Mouse (Mus musculus) heart, adult 2 months (tissue): ENCODE data around the gene Pvalb. TPM values are rescaled to one million over a fixed set of nuclear protein-coding genes. Genes with fewer than 3 reads are reported as not detected.

Experiments
- DNase-seq, 2 experiments: peaks; one replicate each; pipeline ENCODE4 v3.0.0; 2021
- H3K27ac ChIP-seq: fragments of 200-600 bp; 2 replicates; pipeline ENCODE4 v1.8.1; 2022
- H3K27me3 ChIP-seq: fragments of 200-500 bp; 2 replicates; pipeline ENCODE4 v1.6.1; 2012; ENCODE audit warnings: mild to moderate bottlenecking, low read length, inconsistent platforms, mixed read lengths; ENCODE audit not compliant: control insufficient read depth, insufficient read depth
- H3K36me3 ChIP-seq: fragments of 200-500 bp; 2 replicates; pipeline ENCODE4 v1.6.1; 2012; ENCODE audit warnings: low read length, inconsistent platforms; ENCODE audit not compliant: control insufficient read depth, insufficient read depth
- H3K4me1 ChIP-seq: fragments of 200-500 bp; 2 replicates; pipeline ENCODE4 v1.6.1; 2011; ENCODE audit warnings: low read length; ENCODE audit not compliant: control insufficient read depth, insufficient read depth
- H3K4me3 ChIP-seq: fragments of 200-600 bp; 2 replicates; pipeline ENCODE4 v1.8.1; 2022
- H3K79me2 ChIP-seq: fragments of 200-500 bp; replicated peaks from 2 replicates; pipeline ENCODE4 v1.6.1; 2012; ENCODE audit warnings: mild to moderate bottlenecking, inconsistent platforms, low read length, moderate library complexity, mixed read lengths; ENCODE audit not compliant: control insufficient read depth, insufficient read depth
- H3K9ac ChIP-seq: fragments of 200-500 bp; 2 replicates; pipeline ENCODE4 v1.6.1; 2012; ENCODE audit warnings: low read depth, mild to moderate bottlenecking, control low read depth, inconsistent platforms, low read length, mixed read lengths
- CTCF ChIP-seq: fragments of 200-600 bp; IDR thresholded peaks from 2 replicates; pipeline ENCODE4 v1.8.1; 2022; ENCODE audit warnings: antibody characterized with exemption, mild to moderate bottlenecking, moderate library complexity
- EP300 ChIP-seq: fragments of 200-500 bp; IDR thresholded peaks from 2 replicates; pipeline ENCODE4 v1.6.1; 2011; ENCODE audit warnings: low read depth, low read length, control low read depth; ENCODE audit not compliant: insufficient read depth
- POLR2A ChIP-seq: fragments of 200-500 bp; IDR thresholded peaks from 2 replicates; pipeline ENCODE4 v1.6.1; 2011; ENCODE audit warnings: mild to moderate bottlenecking, low read depth, low read length, control low read depth; ENCODE audit not compliant: insufficient read depth
- WGBS: fragments of 180-500 bp; shearing (Covaris S2); methylation state at CpG from one replicate; pipeline ENCODE4 v1.1.7; 2018; 5-methylcytosine and 5-hydroxymethylcytosine counted together
- intact Hi-C: fragments of 180-260 bp; cut with DNase I; formaldehyde crosslinking; loops from one replicate; pipeline ENCODE4 v1.15.1; 2025
- polyA plus RNA-seq: library from polyadenylated mRNA; depleted of rRNA; stranded (reverse); fragments of >200 nt; gene quantifications from 2 replicates; pipeline ENCODE4 v1.2.3, GENCODE M21; 2012
- total RNA-seq, 2 experiments: library from RNA; stranded (reverse); gene quantifications; 2 replicates each; pipeline ENCODE4 v1.2.3; 2021

The Pvalb gene
- total and polyA plus RNA-seq, 3 experiments: 0.37 to 0.77 (median 0.44) TPM

DNA sequence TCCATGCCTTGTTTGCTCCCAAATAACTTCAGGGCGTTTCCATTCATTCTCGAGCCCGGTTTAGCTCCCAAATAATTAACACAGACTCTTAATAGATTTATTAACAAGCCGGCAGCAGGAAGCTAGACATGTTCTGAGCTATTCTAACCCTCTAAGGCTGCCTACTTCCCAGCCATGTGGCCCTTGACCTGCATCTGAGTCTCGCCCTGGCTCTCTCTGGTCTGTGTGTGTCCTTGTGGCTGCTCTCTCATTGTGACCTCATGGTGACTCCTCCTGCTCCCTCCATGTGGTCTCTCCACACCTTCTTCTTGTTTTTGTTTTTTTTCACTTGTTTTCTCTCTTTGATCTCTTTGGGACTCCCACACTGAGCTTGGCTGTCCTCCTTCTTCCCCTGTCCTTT is 19.3 kb downstream of the Pvalb start:
- Histone ChIP-seq H3K36me3 (no peaks in the 10 kb centered on the region), H3K79me2 (no peaks in the 10 kb centered on the region), H3K4me1 (no peaks in the 10 kb centered on the region), H3K4me3 (no peak overlapping the region), H3K27me3 (no peaks in the 10 kb centered on the region), H3K9ac (no peak overlapping the region), H3K27ac (no peak overlapping the region)
- DNase-seq: no peak
- TF ChIP-seq CTCF (no peak), POLR2A (no peak), EP300 (no peak)
- whole genome bisulfite sequencing: 60% methylated on average over 5 of the region's 5 CpGs
- intact Hi-C loops: no loop called here

DNA sequence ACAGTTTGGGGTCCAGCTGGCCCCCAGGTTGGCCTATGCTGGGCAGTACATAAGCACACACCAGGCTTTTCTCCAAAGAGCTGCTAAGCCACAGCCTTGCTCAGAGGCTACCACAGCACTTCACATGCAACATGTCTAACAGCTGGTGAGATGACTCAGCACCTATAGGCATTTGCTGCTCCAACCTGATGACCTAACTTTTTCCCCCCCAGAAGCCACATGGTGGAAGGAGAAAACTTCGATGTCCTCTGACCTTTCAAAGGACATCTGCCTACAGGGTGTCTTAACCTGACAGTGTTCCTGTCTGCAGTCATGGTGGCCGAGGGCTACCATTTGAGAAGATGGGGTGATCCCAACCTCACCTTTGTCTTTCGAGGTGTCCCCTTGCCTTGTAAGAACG is 20.6 kb downstream of the Pvalb start:
- Histone ChIP-seq H3K4me3 (no peak overlapping the region), H3K79me2 (no peaks in the 10 kb centered on the region), H3K9ac (no peak overlapping the region), H3K27me3 (no peaks in the 10 kb centered on the region), H3K4me1 (no peaks in the 10 kb centered on the region), H3K36me3 (no peaks in the 10 kb centered on the region), H3K27ac (no peak overlapping the region)
- intact Hi-C loops: no loop called here
- WGBS: 85% methylated on average over 4 of the region's 4 CpGs
- TF ChIP-seq EP300 (no peak), CTCF (no peak), POLR2A (no peak)
- DNase-seq: no peak

GRCm38 (mm10) chr15:78184855-78185254 is 21.3 kb downstream of the Pvalb start:
- Histone ChIP-seq H3K27me3 (no peaks in the 10 kb centered on the region), H3K36me3 (no peaks in the 10 kb centered on the region), H3K4me3 (no peak overlapping the region), H3K27ac (no peak overlapping the region), H3K9ac (no peak overlapping the region), H3K4me1 (no peaks in the 10 kb centered on the region), H3K79me2 (no peaks in the 10 kb centered on the region)
- 10% methylated on average over 10 of the region's 10 CpGs for WGBS
- peak in 1 of 2 experiments; percentile 27 for DNase-seq
- TF ChIP-seq EP300 (no peak), POLR2A (no peak), CTCF (peak; percentile 45)
- intact Hi-C loops: no loop called here

- DNase-seq: no peak
- TF ChIP-seq POLR2A: no peak
- no peak overlapping the region for H3K9ac ChIP-seq
- no peaks in the 10 kb centered on the region for H3K4me1 ChIP-seq
- intact Hi-C loops: no loop called here
- H3K79me2 ChIP-seq: no peaks in the 10 kb centered on the region
- H3K4me3 ChIP-seq: no peak overlapping the region
- WGBS: 25% methylated on average over 8 of the region's 8 CpGs
- no peaks in the 10 kb centered on the region for H3K27me3 ChIP-seq
- no peaks in the 10 kb centered on the region for H3K36me3 ChIP-seq
- no peak overlapping the region for H3K27ac ChIP-seq
Measured at GRCm38 (mm10) chr15:78181701-78182405, 24.3 kb downstream of the Pvalb start.

- intact Hi-C loops: loop anchor here (2.0 to 5.0 kb wide), 4 partner anchors 58 to 338 kb away; no protein-coding TSS in a partner anchor
- Histone ChIP-seq H3K27me3 (no peaks in the 10 kb centered on the region), H3K36me3 (no peaks in the 10 kb centered on the region), H3K79me2 (no peaks in the 10 kb centered on the region), H3K4me3 (no peak overlapping the region), H3K4me1 (peaks cover 2% of the 10 kb centered on the region), H3K27ac (no peak overlapping the region), H3K9ac (no peak overlapping the region)
- 57% methylated on average over 3 of the region's 3 CpGs for WGBS
- no peak for TF ChIP-seq POLR2A
- TF ChIP-seq CTCF: no peak
- TF ChIP-seq EP300: no peak
- DNase-seq: no peak
Measured at GRCm38 (mm10) chr15:78179775-78180174, 26.4 kb downstream of the Pvalb start.

GRCm38 (mm10) chr15:78178397-78178796 is 27.8 kb downstream of the Pvalb start:
- Histone ChIP-seq H3K4me1 (peaks cover 3% of the 10 kb centered on the region), H3K27me3 (no peaks in the 10 kb centered on the region)
- TF ChIP-seq POLR2A (no peak), EP300 (peak; percentile 28; the same call in 1 of the 2 replicates), CTCF (peak; percentile 96)

More at GRCm38 (mm10) chr15:78178397-78178796, 27.8 kb downstream of the Pvalb start:
- H3K36me3 ChIP-seq: no peaks in the 10 kb centered on the region
- no peaks in the 10 kb centered on the region for H3K79me2 ChIP-seq
- intact Hi-C loops: loop anchor here (2.0 to 5.0 kb wide), 4 partner anchors 59 to 339 kb away; no protein-coding TSS in a partner anchor
- peak; percentile 71 to 85 for DNase-seq
- no peak overlapping the region for H3K4me3 ChIP-seq
- H3K27ac ChIP-seq: no peak overlapping the region
- no peak overlapping the region for H3K9ac ChIP-seq
- WGBS: 6% methylated on average over 9 of the region's 9 CpGs
